ENCODE assay signal across 8 mouse cellular contexts in the genomic region with DNA sequence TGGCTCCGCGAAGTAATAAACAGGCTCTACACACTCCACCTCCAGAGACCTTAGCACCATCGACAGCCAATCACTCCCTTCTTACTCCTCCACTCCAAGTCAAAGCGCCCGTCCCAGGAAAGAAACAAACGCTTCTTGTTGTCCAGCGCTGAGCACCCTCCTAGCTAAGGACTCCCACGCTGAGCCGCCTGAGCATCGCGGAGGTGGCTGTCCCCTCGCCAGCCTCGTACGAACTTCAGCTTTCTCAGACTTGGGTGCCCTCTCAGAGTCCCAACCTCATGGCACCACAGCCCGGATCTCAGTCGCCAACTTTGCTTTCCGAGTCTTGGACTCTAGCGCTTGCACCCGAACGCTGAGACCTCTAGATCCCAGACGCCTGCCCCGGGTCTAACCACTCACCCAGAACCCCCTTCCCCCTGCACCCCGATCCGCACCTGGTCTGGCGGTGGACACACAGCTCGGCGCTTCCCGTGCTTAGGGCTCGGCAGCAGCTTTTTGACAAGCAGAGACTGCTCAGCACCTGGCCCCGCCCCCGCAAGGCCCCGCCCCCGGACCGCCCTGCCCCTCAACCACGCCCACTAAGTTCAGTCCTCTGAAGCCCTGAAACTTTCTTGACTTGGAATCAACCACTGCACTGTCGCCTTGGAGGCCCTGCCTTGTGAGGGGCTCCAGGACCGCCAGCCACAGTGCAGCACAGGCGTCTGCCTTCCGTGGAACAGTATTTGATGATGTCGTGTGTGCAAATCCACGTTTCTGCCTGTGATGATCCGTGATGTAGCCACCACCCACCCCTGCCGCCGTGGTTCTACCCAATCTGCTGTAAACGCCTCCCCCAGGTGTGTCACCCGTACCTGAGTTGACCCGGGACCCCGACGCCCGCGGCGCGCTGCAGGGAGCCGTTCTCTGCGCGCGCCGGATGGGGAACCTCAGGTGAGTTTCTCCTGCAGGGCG. TPM values are rescaled to one million over a fixed set of nuclear protein-coding genes. Genes with fewer than 3 reads are reported as not detected.
A peak's percentile ranks its signal among the peaks of the same experiment; 100 is the strongest.
DNase-seq lines count a peak whose midpoint lies in the region; ATAC-seq lines count a peak whose summit lies in the region.

No protein-coding gene starts in this region.

- no peaks in the 10 kb centered on the region for H3K9me3 ChIP-seq in erythroblast, embryonic 14.5 days (ENCODE audit: control insufficient read depth, low read length)
- no peaks in the 10 kb centered on the region for H3K9me3 ChIP-seq in limb, embryonic 12.5 days
- H3K9me3 ChIP-seq in midbrain, embryonic 13.5 days, result no peaks in the 10 kb centered on the region

- H3K4me3 ChIP-seq in erythroblast, embryonic 14.5 days (replicated peaks), result peak overlapping the region; percentile 49
- peak overlapping the region; percentile 46 for H3K4me3 ChIP-seq in limb, embryonic 12.5 days (replicated peaks)
- H3K4me3 ChIP-seq in midbrain, embryonic 13.5 days (replicated peaks), result peak overlapping the region; percentile 41

- H3K27me3 ChIP-seq in erythroblast, embryonic 14.5 days (ENCODE audit: control insufficient read depth), result peaks cover 60% of the 10 kb centered on the region
- H3K27me3 ChIP-seq in limb, embryonic 12.5 days, result peaks cover 52% of the 10 kb centered on the region
- H3K27me3 ChIP-seq in midbrain, embryonic 13.5 days, result peaks cover 50% of the 10 kb centered on the region
- H3K27me3 ChIP-seq in splenic B cell, adult 2 months (ENCODE audit: control insufficient read depth, insufficient read depth, low read length, poor library complexity, severe bottlenecking), result no peaks in the 10 kb centered on the region; the same call in 1 of the 2 replicates

- H3K27ac ChIP-seq in limb, embryonic 12.5 days, result no peak overlapping the region
- H3K27ac ChIP-seq in midbrain, embryonic 13.5 days, result no peak overlapping the region

- DNase-seq in CD4-positive helper T cell, adult 2 months (ENCODE audit: low read depth, low spot score), result peak; percentile 78
- DNase-seq in adrenal gland, adult (ENCODE audit: inconsistent age in 2 of 2, low spot score in 1 of 2), result peak; percentile 74 to 90
- peak; percentile 42 to 43 for DNase-seq in heart, postnatal 36 days
- DNase-seq in splenic B cell, adult 2 months (ENCODE audit: low read depth, low spot score), result peak; percentile 73
- DNase-seq in cerebellum, postnatal 36 days, result no peak

- 1% methylated on average over 59 of the region's 59 CpGs for WGBS in limb, embryonic 12.5 days
- 1% methylated on average over 59 of the region's 59 CpGs for WGBS in midbrain, embryonic 13.5 days

- peak overlapping the region; percentile 52 for H3K9ac ChIP-seq in limb, embryonic 12.5 days (replicated peaks)
- peak overlapping the region; percentile 42 for H3K9ac ChIP-seq in midbrain, embryonic 13.5 days (replicated peaks)

- intact Hi-C loops in heart, postnatal 36 days (cut with DNase I), result no loop called here

- peak overlapping the region; percentile 84 for H3K4me2 ChIP-seq in limb, embryonic 12.5 days
- peak overlapping the region; percentile 67 for H3K4me2 ChIP-seq in midbrain, embryonic 13.5 days (replicated peaks)

- H3K4me1 ChIP-seq in erythroblast, embryonic 14.5 days (ENCODE audit: control insufficient read depth), result peaks cover 15% of the 10 kb centered on the region
- H3K4me1 ChIP-seq in limb, embryonic 12.5 days (replicated peaks), result peaks cover 20% of the 10 kb centered on the region
- H3K4me1 ChIP-seq in midbrain, embryonic 13.5 days (replicated peaks), result peaks cover 15% of the 10 kb centered on the region

- peak; percentile 85 for ATAC-seq in limb, embryonic 12.5 days (ENCODE audit: insufficient number of reproducible peaks, insufficient read depth, low FRiP score, low TSS enrichment, low read depth)
- peak; percentile 60 for ATAC-seq in midbrain, embryonic 13.5 days

- no peaks in the 10 kb centered on the region for H3K36me3 ChIP-seq in erythroblast, embryonic 14.5 days (ENCODE audit: control insufficient read depth)
- H3K36me3 ChIP-seq in limb, embryonic 12.5 days, result no peaks in the 10 kb centered on the region
- no peaks in the 10 kb centered on the region for H3K36me3 ChIP-seq in midbrain, embryonic 13.5 days
- no peaks in the 10 kb centered on the region for H3K36me3 ChIP-seq in splenic B cell, adult 2 months (ENCODE audit: control insufficient read depth, insufficient read depth, low read length, poor library complexity, severe bottlenecking)

RNA-seq across cellular contexts. Expression of a gene that starts 2.4 kb away (rescaled TPM):
- not detected in 2 replicates for polyA plus RNA-seq in erythroblast, embryonic 14.5 days (2012)
- total RNA-seq in heart, postnatal 36 days (2021), result 1 to 10 TPM; 1.6 to 1.7 TPM
- polyA plus RNA-seq in limb, embryonic 12.5 days (2016; fragmentation: Nextera tagmentation; extraction: Ambion mirVana), result 0.24 and 0.42 TPM in 2 replicates
- polyA plus RNA-seq in midbrain, embryonic 13.5 days (2015; fragmentation: Nextera tagmentation; extraction: Ambion mirVana), result not detected in 2 replicates

RNA-seq across cellular contexts. Expression of a gene that starts 55.9 kb away (rescaled TPM):
- polyA plus RNA-seq in erythroblast, embryonic 14.5 days (2012), result 0.37 and 0.53 TPM in 2 replicates
- 10 to 100 TPM; 10.6 to 12.0 TPM for total RNA-seq in heart, postnatal 36 days (2021)
- polyA plus RNA-seq in limb, embryonic 12.5 days (2016; fragmentation: Nextera tagmentation; extraction: Ambion mirVana), result 30.9 and 33.9 TPM in 2 replicates
- polyA plus RNA-seq in midbrain, embryonic 13.5 days (2015; fragmentation: Nextera tagmentation; extraction: Ambion mirVana), result 59.3 and 59.8 TPM in 2 replicates

Comparison
In these comparisons a context has a peak if more than half of its experiments do, and no peak if none do; other contexts are left out.
1. DNase-seq: peak in CD4-positive helper T cell, adult 2 months (single experiment), adrenal gland, adult (2 of 2), heart, postnatal 36 days (2 of 2) and splenic B cell, adult 2 months (single experiment); none in cerebellum, postnatal 36 days (0 of 2).
2. RNA of a gene that starts 55.9 kb away (polyA plus RNA-seq): 59.3 to 59.8 TPM in midbrain, embryonic 13.5 days and 30.9 to 33.9 TPM in limb, embryonic 12.5 days; 0.37 to 0.53 TPM in erythroblast, embryonic 14.5 days; every median in the first group is over 10 times any median in the second.
3. Peak in every context shown above with its lines, with median percentiles within 50 percentile points of each other: H3K4me3 ChIP-seq.